Mouse (Mus musculus) T-helper 17 cell (primary cell): ENCODE data around the gene Slc22a7.

ENCODE experiments used
- in situ Hi-C, 2 experiments: fragments of 300-600 bp; cut with MboI, MseI; formaldehyde crosslinking; loops; 1 replicate in 1 of 2; 2 replicates in 1 of 2; pipeline ENCODE4 v1.15.1; 2025; ENCODE audit warnings: high pct_unique_total_duplicates in 2 of 2

The Slc22a7 gene

DNA sequence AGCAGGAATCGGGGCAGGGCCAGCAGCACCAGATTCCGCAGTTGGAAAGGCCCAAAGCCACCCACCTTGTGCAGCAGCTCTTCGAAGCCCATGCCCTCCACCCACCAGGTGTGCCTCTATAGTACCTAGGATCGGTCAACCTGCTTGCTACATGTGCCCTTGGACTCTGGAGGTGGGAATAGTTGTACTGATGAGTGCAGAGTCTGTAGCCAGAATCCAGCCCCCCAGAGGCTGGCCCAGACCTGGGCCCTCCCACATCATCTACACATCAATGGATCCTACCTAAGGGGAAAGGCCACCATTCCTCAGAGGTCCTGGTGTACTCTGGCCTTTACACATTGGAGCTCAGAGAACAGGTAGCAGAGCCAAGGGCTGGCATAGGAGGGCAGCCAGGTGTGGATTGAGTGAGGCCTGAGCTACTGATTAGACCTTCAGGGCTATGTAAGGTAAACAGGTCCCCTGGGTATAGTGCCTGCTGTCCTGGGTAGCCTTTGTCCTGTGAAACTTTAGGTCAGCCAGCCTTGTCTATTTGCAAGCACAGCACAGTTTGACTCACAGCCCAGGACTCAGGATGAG, at the start of gene Slc22a7:
Slc22a7 (minus strand) TSS at position 160 of the 576 bp plus-strand sequence.
- in situ Hi-C loops, result loop anchor here in 1 of 2 experiments (5.0 kb wide), 1 partner anchor 81 kb away; no protein-coding TSS in a partner anchor

DNA sequence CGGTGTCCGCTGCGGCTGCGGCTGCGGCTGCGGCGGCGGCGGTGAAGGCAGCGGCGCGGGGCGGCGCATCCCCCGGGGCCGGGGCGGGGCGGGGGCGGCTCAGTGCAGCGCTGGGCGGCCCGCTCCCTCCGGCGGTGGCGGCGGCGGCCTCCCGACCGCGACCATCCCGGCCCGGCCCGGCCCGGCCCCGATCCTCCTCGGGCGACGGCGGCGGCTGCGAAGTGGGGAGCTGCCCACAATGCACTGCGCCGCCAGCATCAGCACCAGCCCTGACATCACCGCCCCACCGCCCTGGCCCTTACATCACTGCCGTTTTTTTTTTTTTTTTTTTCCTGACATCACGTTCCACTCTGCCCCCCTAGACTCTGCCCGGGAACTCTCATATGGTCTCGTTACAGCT, 49.2 kb upstream of the Slc22a7 start, which contains the start of gene Ttbk1:
Ttbk1 (minus strand) TSS at position 245 of the 400 bp plus-strand sequence.
- in situ Hi-C loops, result no loop called here

DNA sequence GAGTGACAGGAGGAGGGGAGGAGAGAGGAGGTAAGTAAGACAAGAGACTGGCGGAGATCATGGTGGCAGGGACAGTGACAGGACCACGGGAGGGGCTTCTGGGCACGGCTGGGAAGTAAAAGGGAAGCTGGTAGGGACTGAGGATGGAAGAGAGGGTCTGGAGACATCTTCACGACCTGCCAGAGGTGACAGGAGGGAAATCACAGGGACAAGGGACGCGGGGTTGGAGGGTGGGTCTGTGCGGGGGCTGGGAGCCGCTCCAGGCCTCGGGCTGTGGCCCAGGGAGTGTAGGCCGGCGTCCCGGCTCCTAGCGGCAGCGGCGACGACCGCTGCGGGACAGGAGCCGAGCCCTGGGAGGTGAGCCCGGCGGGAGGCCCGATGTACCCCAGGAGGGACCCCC, 48.7 kb upstream of the Slc22a7 start:
- in situ Hi-C loops, result no loop called here

DNA sequence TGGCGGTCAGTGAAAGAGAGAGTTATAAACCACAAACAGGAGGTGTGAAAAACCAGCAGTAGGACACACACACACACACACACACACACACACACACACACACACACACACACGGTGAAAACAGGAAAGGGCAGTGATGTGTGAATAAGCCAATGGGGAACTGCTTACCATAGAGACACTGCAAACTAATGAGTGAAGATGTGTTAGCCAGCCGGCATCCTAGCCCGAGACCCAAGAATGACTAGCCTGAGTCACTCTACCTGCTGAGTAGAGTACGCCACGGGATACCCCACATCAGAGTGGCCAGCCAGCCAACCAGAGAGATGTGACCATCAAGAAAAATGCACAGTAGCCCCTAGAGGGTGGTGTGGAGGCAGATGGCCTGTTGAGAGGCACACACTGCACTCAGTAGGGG, 46.2 kb upstream of the Slc22a7 start:
- in situ Hi-C loops, result no loop called here

DNA sequence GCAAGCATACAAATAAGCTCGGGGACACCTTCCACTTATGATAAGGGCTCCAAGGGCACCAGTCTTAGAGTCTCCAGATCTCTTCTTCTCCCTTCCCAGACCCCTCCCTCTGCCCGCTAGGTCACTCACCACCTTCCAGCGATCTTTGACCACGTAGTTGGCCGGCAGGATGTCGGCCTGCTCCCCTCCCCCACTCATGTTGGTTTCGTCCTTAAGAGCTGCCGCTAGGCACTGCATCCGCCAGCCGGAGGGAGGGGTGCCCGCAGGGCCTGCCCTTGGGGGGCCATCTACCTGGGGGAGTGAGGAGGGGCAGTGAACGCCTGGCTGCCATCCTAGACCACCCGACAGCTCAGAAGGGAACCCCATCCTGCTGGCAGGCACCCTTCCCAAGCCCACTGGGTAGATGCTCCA, 45.8 kb upstream of the Slc22a7 start:
- in situ Hi-C loops, result no loop called here

DNA sequence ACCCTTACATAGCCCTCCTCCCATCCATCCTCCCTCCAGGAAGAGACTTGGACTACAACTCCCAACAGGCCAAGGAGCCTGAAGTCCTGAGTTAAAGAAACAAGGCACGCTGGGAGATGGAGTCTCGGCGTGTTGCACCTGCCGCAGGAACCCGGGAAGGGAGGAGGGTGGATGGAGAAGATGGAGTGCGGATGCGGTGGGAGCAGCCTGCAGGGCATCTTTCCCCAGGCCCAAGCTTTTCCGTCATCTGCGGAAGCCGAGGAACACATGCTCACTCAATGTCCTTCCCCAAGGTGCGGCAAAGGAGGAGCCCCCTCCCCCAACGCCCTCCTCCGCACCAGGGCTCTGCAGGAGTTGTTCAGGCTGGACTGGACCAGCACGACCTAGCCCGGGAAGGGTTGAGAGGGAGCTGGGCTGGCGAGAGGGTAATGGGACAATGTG, 45.3 kb upstream of the Slc22a7 start:
- in situ Hi-C loops, result no loop called here

DNA sequence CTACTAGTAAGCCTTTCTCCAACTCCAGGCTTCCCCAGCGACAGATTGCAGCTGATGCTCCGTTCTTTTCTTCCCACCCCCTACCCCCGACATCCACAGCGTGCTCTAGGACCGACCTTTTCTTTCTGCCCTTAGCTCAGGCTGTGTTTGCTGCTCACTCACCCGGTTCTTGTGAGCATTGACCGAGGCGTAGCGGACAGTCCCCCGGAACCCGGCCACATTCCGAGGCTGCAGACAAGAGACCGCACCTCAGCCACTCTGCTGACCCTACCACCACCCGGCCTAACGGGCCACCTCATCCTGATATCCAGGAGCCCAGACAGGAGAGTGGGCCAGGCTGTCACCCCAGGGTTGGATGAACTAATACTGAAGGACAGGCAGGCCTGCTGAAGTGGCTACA, 39.0 kb upstream of the Slc22a7 start:
- in situ Hi-C loops, result no loop called here

DNA sequence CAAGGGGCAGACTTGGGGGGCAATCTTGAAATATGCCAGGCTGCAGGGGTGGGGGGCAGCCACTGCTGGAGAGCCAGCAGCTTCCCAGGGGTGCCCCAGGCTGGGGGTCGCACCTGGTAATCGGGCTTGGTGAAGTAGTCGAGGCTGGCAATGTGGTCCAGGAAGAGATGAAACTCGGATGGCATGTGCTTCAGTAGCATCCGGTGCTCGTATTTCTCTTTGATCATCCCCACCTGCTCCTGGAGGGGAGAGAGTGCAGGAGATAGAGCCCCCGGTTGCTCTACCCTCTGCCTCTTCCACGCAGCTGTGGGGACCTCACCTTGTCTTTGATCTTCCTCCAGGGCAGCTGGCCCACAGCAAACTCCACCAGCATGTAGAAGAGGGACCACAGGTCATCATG, 38.3 kb upstream of the Slc22a7 start:
- in situ Hi-C loops, result no loop called here

DNA sequence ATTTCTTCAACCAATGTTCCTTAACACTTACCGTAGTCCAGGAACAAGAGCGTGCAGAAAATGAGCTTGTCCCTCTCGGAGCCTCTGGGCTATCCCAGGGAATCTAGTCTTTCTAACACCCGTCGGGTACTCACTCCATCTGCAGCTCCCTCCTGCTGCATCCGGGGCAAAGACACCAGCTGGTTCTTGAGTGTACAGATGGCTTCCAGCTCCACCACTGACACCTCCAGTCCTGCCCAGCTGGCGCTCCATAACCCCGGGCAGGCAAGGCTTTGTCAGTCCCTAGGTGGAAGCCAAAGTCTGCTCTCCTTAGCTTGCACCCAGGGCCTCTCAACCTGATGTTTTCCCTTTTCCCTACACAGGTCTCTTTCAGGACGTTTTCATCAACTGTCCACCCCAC, 29.6 kb upstream of the Slc22a7 start:
- in situ Hi-C loops, result no loop called here

DNA sequence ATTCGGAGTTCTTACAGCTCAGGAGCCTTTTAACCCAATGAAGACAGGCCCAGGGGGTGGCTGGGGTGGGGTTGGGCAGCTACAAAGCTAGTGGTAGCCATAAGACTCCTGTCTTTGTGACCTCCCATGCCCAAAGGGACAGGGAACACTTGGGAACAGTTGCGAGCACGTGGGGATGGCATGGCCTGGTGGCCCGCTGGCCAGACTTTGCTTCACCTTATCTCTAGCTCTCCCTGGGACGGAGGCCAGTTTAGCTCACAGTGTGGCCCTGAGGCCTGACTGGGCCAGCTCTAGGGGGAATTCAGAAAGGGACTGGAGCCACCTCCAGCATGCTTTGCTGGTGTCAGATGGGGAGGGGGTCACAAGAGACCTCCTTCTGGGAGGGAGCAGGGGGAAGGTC, 24.0 kb upstream of the Slc22a7 start:
- in situ Hi-C loops, result no loop called here

DNA sequence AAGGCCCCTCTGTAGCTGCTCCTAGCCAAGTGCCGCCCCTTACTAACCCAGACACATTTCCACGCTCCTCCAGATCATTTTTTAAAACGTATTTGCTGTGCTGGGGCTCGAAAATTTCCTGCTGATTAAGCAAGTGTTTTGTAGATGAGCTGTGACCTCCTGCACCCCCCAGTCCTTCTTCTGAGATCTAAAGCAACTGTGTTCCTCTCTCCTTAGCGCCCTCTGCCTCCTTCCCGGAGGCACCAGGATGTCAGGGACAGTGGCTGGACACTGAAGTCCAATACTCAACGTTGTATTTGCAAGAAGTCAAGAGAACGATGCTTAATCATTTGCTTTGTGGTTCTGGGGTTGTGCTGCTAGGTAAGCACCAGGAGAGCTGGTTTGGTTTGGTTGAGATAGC, 23.1 kb upstream of the Slc22a7 start:
- in situ Hi-C loops, result no loop called here

DNA sequence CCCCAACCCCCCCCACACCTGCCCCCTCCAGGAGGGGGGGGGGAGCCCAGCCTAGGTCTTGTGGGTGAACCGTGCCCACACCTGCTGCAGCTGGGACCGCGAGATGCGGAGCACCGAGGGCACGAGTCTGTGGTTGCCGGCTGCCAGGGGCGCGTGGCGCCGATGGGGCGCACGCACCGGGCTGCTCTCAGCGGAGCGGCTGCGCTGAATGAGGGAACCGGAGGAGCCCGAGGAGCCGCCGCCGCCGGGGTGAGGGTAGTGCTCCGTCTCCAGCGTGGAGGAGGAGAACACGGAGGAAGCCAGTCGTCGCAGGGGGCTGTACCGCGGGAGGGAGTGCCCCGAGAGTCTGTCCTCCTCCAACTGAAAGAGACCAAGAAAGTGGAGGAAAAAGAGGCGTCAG, 22.4 kb upstream of the Slc22a7 start:
- in situ Hi-C loops, result no loop called here

DNA sequence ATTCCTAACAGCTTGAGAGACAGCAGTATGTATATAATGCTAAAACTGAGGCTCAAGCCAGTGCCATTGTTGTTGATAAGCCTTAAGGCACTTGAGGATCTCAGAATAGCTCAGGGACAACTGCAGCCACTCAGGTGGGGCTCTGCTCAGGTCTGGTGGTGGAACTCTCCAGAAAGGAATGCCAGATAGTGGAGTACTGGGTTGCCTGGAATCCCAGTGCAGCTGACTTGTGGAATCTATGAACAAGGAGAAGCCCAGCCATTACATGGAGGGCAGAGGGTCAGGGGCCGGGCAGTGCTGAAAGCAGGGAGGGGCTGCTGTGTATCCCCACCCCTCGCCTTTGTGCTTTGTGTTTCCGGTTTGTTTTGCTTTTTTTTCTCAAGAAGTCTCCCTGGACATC, 20.2 kb upstream of the Slc22a7 start:
- in situ Hi-C loops, result no loop called here

DNA sequence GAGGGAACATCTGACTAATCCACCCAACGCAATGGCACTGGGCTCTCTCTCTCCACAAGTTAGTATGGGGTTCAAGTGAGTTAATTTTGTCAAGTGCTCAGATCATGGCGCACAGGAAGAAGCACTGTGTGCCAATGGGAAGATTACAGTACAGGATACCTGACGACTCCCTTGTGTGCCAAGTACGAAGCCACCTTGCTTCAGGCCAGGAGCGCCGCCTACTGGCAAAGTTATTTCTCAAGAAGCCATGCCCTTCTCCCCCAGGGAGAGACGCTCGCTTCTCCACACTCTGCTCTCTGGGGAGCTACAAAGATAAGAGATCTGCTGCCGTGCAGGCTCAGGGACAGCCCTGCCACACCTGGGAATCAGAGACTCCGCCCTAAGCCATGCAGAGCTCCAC, 19.5 kb upstream of the Slc22a7 start:
- in situ Hi-C loops, result no loop called here

DNA sequence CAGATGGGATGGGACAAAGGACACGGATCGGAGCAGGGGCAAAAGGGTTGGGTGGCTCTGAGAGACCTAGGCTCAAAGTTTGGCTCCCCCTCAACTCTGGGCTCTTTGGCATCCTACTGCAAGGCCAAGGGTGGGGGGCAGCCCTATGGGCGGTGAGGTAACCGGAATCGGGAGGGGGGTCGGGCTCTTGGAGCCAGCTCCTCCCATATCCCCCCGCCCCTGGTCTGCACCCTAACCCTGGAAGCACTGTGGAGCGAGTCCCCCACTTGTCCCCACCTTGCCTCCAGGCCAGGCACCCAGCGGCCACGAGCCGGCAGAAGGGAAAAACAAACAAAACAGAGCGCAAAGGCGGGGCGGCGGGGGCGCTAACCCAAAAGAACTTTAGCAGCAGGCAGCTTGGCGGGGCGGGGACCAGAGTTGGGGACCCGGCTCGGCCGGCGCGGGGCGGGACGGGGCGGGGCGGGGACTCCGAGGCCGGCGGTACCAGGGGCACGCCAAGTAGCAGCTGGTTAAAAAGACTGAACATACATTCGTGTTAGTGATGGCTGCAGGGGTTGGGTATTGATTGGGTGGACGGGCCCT, 16.9 kb upstream of the Slc22a7 start:
- in situ Hi-C loops, result no loop called here

DNA sequence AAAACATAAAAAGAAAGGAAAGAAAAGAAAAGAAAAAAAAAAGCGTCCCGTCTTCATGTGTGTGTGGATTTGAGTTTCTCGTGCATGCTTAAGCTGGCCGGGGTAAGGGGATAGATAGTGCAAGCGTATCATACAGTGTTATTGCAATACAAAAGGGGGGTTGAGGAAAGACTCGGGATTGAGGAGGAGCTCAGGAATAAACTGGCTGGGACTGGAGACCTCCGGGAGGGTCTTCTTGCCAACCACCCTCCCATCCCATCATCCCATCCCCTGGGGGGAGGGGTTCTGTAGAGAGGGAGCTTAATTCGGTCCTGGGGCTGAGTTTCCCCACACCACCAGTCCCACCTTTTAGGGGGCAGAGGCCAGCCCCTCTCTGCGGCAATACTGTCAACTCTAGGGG, 16.3 kb upstream of the Slc22a7 start:
- in situ Hi-C loops, result no loop called here

DNA sequence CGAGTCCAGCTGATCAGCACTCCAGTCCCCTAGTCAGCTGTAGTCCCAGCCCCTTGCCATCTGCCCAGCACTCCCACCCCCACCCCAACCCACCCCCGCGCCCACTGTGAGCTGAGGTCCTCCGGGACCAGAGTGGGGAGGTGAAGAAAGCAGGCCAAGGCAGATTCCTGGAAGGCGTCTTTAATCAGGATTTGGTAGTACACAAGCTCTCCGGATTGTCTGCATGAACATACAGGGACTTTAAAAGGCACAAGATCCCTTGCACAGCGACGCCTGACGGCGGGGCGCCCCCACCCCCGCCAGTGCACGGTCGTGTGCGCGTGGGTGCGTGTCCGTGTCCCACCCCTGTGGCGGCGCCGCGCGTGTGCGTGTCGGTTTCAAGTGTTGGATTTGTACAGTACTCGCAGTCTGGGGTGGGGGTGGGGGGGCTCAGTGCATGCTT, 15.7 kb upstream of the Slc22a7 start:
- in situ Hi-C loops, result no loop called here

DNA sequence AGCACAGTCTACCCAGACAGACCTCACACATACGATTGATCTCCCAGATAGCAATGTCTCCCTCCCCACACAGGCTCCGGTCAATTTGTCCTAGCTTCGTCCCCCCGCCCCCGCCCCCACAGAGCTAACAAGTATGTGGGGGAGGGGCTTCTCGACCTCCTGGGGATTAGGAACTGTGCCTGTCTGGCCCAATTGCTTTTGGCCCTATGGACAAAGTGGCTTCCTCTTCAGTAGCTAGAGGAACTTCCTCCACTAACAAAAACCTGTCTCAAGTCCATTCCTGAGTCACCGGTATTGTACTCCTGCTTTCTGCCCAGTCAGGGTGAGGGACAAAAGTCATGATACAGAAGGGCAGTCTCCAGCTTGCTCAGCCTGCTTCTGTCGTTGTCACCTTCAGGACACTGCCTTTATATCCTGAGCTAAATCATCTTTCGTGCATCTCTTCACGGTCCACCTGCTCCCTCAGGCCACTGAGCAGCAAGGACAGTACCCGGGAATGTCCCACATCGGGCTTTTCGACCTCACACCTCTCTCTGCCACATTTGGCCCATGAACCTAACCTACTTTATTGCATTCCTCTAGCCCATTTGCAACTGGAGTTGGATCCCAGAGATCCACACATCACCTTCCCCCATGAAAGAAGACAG, 15.2 kb upstream of the Slc22a7 start:
- in situ Hi-C loops, result no loop called here

DNA sequence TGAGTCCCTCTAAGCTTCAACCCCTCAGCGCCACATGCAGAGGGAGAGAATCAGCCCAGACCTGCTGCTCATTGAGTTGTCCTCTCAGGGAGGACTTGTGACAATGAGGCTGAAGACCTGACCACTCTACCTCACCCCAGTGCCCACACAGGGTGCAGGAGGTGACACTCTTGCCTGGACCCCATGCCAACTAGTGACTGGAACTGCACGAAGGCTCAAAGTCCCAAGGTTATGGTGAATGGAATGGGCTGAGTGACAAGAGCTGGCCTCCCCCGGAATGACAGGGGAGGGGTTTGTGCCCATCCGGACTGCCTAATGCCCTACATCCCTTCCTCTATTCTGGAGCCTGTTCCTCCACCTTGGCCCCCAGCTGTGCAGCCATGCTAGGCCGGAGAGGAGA, 14.4 kb upstream of the Slc22a7 start:
- in situ Hi-C loops, result no loop called here

DNA sequence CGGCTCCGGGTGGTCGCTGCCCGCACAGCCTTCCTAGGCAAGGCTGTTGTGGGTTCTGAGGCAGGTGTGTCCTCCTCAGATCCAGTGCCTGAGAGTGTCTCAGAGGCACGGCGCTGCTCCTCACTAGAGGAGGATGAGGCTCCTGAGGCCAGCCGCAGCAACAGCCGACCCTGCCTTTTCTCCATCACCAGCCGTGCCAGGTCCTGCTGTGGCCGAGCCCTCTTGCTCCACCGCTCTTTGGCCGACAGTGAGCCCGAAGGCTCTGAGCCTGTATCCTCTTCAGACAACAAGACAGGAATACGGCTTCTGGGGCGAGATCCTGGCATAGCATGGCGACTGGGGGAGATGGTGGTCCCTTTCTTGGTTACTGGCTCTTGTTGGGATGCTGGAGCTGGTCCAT, 8.0 kb upstream of the Slc22a7 start:
- in situ Hi-C loops, result loop anchor here in 1 of 2 experiments (5.0 kb wide), 1 partner anchor 71 kb away; no protein-coding TSS in a partner anchor

DNA sequence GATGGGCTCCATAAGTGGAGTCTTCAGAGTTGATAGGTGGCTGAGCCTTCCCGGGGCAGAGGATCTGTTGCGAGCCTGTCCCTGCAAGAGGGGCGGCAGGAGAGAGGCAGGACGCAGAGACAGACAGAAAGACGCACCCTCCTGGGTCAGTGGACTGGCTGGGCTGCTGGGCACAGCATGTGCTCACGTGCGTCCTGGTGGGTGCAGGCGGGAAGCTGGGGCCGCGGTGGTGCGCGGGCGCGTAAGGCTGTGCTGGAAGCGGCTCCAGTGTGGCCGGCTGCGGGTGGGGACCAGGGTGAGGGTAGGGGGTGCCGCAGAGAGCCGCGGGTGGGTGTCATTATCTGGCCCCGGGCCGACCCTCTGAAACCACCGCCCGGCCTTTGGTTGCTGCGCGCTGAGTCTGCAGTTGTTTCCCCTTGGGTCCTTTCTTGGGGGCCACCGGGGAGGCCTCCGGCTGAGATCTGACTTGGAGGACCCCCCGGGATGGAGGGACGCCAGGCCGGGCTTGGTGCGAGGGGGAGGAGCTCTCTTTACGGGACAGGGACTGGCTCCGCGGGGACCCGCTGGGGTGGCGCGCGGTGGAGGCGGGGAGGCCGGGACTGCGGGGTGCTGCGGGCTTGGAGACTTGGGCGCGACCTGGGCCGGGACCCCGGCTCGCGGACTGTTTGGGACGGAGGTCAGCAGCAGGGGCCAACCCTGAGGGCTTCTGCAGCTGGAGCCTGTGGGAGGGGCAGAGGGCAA, 6.8 kb upstream of the Slc22a7 start:
- in situ Hi-C loops, result loop anchor here in 1 of 2 experiments (5.0 kb wide), 1 partner anchor 72 kb away; no protein-coding TSS in a partner anchor

DNA sequence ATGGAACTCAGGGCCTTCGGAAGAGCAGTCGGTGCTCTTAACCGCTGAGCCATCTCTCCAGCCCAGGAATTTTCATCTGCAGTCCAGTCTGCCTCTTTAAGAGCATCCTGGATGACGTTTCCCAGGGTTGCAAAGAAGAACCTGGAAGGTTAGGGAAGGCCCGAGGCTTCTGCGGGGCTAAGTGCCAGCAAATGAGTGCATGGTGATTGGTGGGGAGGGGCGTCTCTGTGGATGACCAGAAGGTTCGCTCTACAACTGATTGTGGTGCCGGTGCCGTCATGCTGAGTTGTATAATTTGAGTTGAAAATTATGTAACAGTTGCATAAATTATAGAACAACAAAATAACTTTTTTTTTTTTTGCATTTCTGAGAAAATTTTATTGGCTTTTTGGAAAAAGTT, 919 bp upstream of the Slc22a7 start:
- in situ Hi-C loops, result loop anchor here in 1 of 2 experiments (5.0 kb wide), 1 partner anchor 82 kb away; no protein-coding TSS in a partner anchor
